ENCODE assay signal across 7 mouse cellular contexts in genomic region chr2:33919934-33920615, GRCm38 (mm10). TPM values are rescaled to one million over a fixed set of nuclear protein-coding genes. Genes with fewer than 3 reads are reported as not detected.
DNase-seq lines count a peak whose midpoint lies in the region; ATAC-seq and TF ChIP-seq lines count a peak whose summit lies in the region.

No protein-coding gene starts in this region.

- no peaks in the 10 kb centered on the region for H3K27me3 ChIP-seq in hindbrain, embryonic 15.5 days

- H3K9ac ChIP-seq in ES-E14 (ENCODE audit: insufficient read depth, low read depth, low read length, poor library complexity, severe bottlenecking): peak overlapping the region; percentile 35; the same call in 1 of the 2 replicates
- H3K9ac ChIP-seq in hindbrain, embryonic 15.5 days: no peak overlapping the region

- WGBS in hindbrain, embryonic 15.5 days: 20% methylated on average over 22 of the region's 22 CpGs

- no peak for DNase-seq in ES-E14 (ENCODE audit: low read depth, low spot score)
- peak; percentile 41 for DNase-seq in embryo, embryonic 10 days (ENCODE audit: low spot score)
- DNase-seq in lung, postnatal 4 days: peak; percentile 46 to 87
- DNase-seq in right cerebral cortex, postnatal 10 days (ENCODE audit: low spot score in 2 of 2): no peak

- no peaks in the 10 kb centered on the region for H3K9me3 ChIP-seq in ES-E14 (ENCODE audit: control insufficient read depth, insufficient read depth, low read depth, low read length)
- no peaks in the 10 kb centered on the region for H3K9me3 ChIP-seq in hindbrain, embryonic 15.5 days

- in situ Hi-C loops in ES-E14 (cut with MboI; ENCODE audit: low sequenced_read_pairs in 2 of 2, unreplicated experiment in 2 of 2): no loop called here

- H3K4me2 ChIP-seq in hindbrain, embryonic 15.5 days: 0 out of 2 replicates have a peak overlapping the region, but pooled peaks have one; percentile 9

- H3K36me3 ChIP-seq in ES-E14 (ENCODE audit: control insufficient read depth, insufficient read depth, low read length, poor library complexity, severe bottlenecking): no peaks in the 10 kb centered on the region
- no peaks in the 10 kb centered on the region for H3K36me3 ChIP-seq in hindbrain, embryonic 15.5 days

- H3K27ac ChIP-seq in ES-E14 (ENCODE audit: insufficient read depth, low read depth, low read length, poor library complexity, severe bottlenecking): no peak overlapping the region
- H3K27ac ChIP-seq in hindbrain, embryonic 15.5 days (replicated peaks): peak overlapping the region; percentile 17; the same call in 1 of the 2 replicates

- ATAC-seq in hindbrain, embryonic 15.5 days (ENCODE audit: low FRiP score, low read depth): no peak
- no peak for ATAC-seq in frontal cortex, adult (ENCODE audit: low TSS enrichment)
- ATAC-seq in megakaryocyte-erythroid progenitor cell, adult 5-6 weeks (replicated peaks; ENCODE audit: low FRiP score, low TSS enrichment, poor library complexity, severe bottlenecking): no peak

- H3K4me3 ChIP-seq in ES-E14 (ENCODE audit: insufficient read depth in 1 of 2, low read depth in 1 of 2, low read length in 2 of 2, poor library complexity in 1 of 2, severe bottlenecking in 1 of 2): peak overlapping the region; percentile 45 to 52
- no peak overlapping the region for H3K4me3 ChIP-seq in hindbrain, embryonic 15.5 days

- peaks cover 1 to 11% of the 10 kb centered on the region in 2 experiments; a peak in 1 of 4 replicates for H3K4me1 ChIP-seq in ES-E14 (ENCODE audit: control insufficient read depth in 2 of 2, insufficient read depth in 2 of 2, low read length in 2 of 2, poor library complexity in 1 of 2)
- H3K4me1 ChIP-seq in hindbrain, embryonic 15.5 days (replicated peaks): peaks cover 12% of the 10 kb centered on the region

TF ChIP-seq in ES-E14, 5 proteins besides CTCF, POLR2A, EP300 and RAD21:
- TF ChIP-seq MAFK (IDR thresholded peaks at IDR 0.05; ENCODE audit: insufficient read depth, low read depth, low read length): no peak
- TF ChIP-seq ZC3H11A (IDR thresholded peaks at IDR 0.05; ENCODE audit: borderline replicate concordance, low read depth, low read length): no peak
- no peak for TF ChIP-seq CHD2 (IDR thresholded peaks at IDR 0.05; ENCODE audit: low read depth, low read length)
- no peak for TF ChIP-seq ZNF384 (IDR thresholded peaks at IDR 0.05; ENCODE audit: low read depth, low read length)
- TF ChIP-seq HCFC1 (IDR thresholded peaks at IDR 0.05; ENCODE audit: borderline replicate concordance, insufficient read depth, low read length): no peak
TF ChIP-seq in ES-E14: peak in this region for 0.

RNA-seq across cellular contexts. Expression of gene Mvb12b, which starts 32.3 kb away (rescaled TPM):
- 5.0 and 8.0 TPM in 2 replicates for total RNA-seq in ES-E14 (2012; rRNA removed)
- polyA plus RNA-seq in hindbrain, embryonic 15.5 days (2015; fragmentation: Nextera tagmentation; extraction: Ambion mirVana): 66.2 and 68.6 TPM in 2 replicates
- total RNA-seq in megakaryocyte-erythroid progenitor cell, adult 5-6 weeks (2014; fragmentation: Nextera tagmentation): 43.6 and 57.1 TPM in 2 replicates
- total RNA-seq in megakaryocyte-erythroid progenitor cell, adult 5-6 weeks (2017): 11.3 and 15.2 TPM in 2 replicates

Comparison
In these comparisons a context has a peak if more than half of its experiments do, and no peak if none do; other contexts are left out.
1. DNase-seq: peak in embryo, embryonic 10 days (single experiment) and lung, postnatal 4 days (2 of 2); none in ES-E14 (single experiment) and right cerebral cortex, postnatal 10 days (0 of 2).